Mouse (Mus musculus) ovary, postnatal 36 days (tissue): ENCODE results near the gene Rft1.

ENCODE experiments used
- DNase-seq: peaks from one replicate; pipeline ENCODE4 v3.0.0; 2022; ENCODE audit warnings: low spot score, mixed read lengths

The Rft1 gene

GRCm38 (mm10) chr14:30734665-30735064, 80.5 kb downstream of the Rft1 start:
- DNase-seq, result no peak

- DNase-seq, result no peak
Measured at GRCm38 (mm10) chr14:30735810-30736209, 81.7 kb downstream of the Rft1 start.

GRCm38 (mm10) chr14:30736413-30736812, 82.3 kb downstream of the Rft1 start:
- DNase-seq, result no peak
